Mouse (Mus musculus) thymus, adult 2 months (tissue): ENCODE results near the gene Zfp385a.

Experiments used
- CTCF ChIP-seq: fragments of 200-500 bp; IDR thresholded peaks from 2 replicates; pipeline ENCODE4 v1.5.1; 2012; ENCODE audit warnings: mild to moderate bottlenecking, control low read depth, low read length, moderate library complexity, borderline replicate concordance; ENCODE audit not compliant: control insufficient read depth, poor library complexity, insufficient read depth; ENCODE audit errors: extremely low read depth
- POLR2A ChIP-seq: fragments of 200-500 bp; IDR thresholded peaks from 2 replicates; pipeline ENCODE4 v1.6.1; 2012; ENCODE audit warnings: mild to moderate bottlenecking, low read length, control low read depth, moderate library complexity; ENCODE audit not compliant: control insufficient read depth, poor library complexity, insufficient read depth; ENCODE audit errors: extremely low read depth

DNA sequence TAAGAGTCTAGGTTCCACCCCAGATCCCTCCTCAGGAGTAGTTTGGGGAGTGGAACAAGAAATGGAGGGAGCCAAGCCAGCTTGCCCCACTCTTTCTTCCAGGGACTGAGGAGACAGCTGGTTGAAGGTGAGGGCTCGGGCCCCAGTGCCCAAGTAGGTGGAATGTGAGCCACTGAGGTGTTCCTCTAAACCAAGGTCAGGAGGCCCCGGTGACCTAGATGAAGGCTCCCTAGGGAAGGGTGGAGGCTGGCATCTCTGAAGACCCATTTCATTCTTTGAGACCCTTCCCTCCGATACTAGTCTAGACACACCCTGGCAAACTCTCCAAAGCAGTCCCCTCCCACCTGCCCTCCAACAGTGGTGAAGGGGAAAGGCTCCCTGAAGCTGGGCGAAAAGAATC lies 17.5 kb downstream of the Zfp385a start:
- TF ChIP-seq CTCF (no peak), POLR2A (no peak)
